In the genomic region with DNA sequence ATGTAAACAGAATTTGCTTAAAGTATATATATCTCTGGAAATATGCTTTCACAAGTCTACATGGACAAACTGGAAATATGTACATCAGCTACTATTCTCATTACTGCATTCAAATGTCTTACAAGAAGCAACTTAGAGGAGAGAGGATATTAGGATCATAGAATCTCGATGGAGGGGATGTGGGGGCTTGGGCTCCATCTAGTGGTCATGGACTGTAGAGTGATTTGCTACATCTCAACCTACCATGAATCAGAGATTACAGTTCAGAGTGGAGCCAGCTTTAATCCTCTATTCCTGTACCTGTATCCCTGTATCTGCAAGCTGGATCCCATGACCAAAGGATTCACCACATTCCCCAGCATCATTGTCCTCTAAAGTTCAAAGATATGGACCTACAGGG, we compare ENCODE assay signal across 8 mouse cellular contexts.
DNase-seq lines count a peak whose midpoint lies in the region; ATAC-seq lines count a peak whose summit lies in the region.

No protein-coding gene starts in this region.

- H3K4me2 ChIP-seq in forebrain, embryonic 16.5 days (ENCODE audit: low read length), result no peak overlapping the region
- H3K4me2 ChIP-seq in neural tube, embryonic 11.5 days (ENCODE audit: low read depth), result no peak overlapping the region

- WGBS in forebrain, embryonic 16.5 days, result 5% methylated on average over 1 of the region's 1 CpGs
- WGBS in neural tube, embryonic 11.5 days, result 7% methylated on average over 1 of the region's 1 CpGs

- no peaks in the 10 kb centered on the region for H3K27me3 ChIP-seq in forebrain, embryonic 16.5 days (replicated peaks; ENCODE audit: control insufficient read depth, insufficient read depth, low read length)
- no peaks in the 10 kb centered on the region for H3K27me3 ChIP-seq in neural tube, embryonic 11.5 days (ENCODE audit: control insufficient read depth, insufficient read depth, low read length)

- peak; percentile 76 for ATAC-seq in frontal cortex, adult (ENCODE audit: low TSS enrichment)
- peak; percentile 77 for ATAC-seq in forebrain, embryonic 16.5 days
- ATAC-seq in neural tube, embryonic 11.5 days (ENCODE audit: insufficient read depth, low FRiP score, low TSS enrichment), result no peak

- no peak overlapping the region for H3K27ac ChIP-seq in forebrain, embryonic 16.5 days (ENCODE audit: low read length)
- H3K27ac ChIP-seq in neural tube, embryonic 11.5 days (ENCODE audit: low read depth, low read length), result no peak overlapping the region

- DNase-seq in frontal cortex, postnatal 25 days (ENCODE audit: low spot score in 2 of 2), result no peak
- peak; percentile 7 for DNase-seq in right cerebral cortex, postnatal 4 days
- no peak for DNase-seq in right cerebral cortex, postnatal 36 days (ENCODE audit: low spot score in 2 of 2)
- DNase-seq in c-Kit-positive CD71-positive TER-119-positive erythroid progenitor cells, embryonic 14.5 days (ENCODE audit: low spot score), result peak; percentile 29
- peak; percentile 5 to 16 for DNase-seq in layer of hippocampus, postnatal 14 days (ENCODE audit: low spot score in 2 of 2)
- DNase-seq in neural tube, embryonic 11.5 days (ENCODE audit: low spot score), result peak; percentile 26

- no peaks in the 10 kb centered on the region for H3K36me3 ChIP-seq in forebrain, embryonic 16.5 days (ENCODE audit: control insufficient read depth, insufficient read depth)
- no peaks in the 10 kb centered on the region for H3K36me3 ChIP-seq in neural tube, embryonic 11.5 days (ENCODE audit: control insufficient read depth, insufficient read depth, low read length)

- H3K9me3 ChIP-seq in forebrain, embryonic 16.5 days (ENCODE audit: control insufficient read depth, low read length), result no peaks in the 10 kb centered on the region
- no peaks in the 10 kb centered on the region for H3K9me3 ChIP-seq in neural tube, embryonic 11.5 days (ENCODE audit: control insufficient read depth, low read length)

- H3K4me1 ChIP-seq in forebrain, embryonic 16.5 days (replicated peaks; ENCODE audit: control insufficient read depth, insufficient read depth, low read length), result no peaks in the 10 kb centered on the region
- no peaks in the 10 kb centered on the region for H3K4me1 ChIP-seq in neural tube, embryonic 11.5 days (ENCODE audit: control insufficient read depth, insufficient read depth, low read length)

- no peak overlapping the region for H3K9ac ChIP-seq in forebrain, embryonic 16.5 days (replicated peaks; ENCODE audit: low read depth, low read length)
- H3K9ac ChIP-seq in neural tube, embryonic 11.5 days (ENCODE audit: low read length), result no peak overlapping the region

- H3K4me3 ChIP-seq in forebrain, embryonic 16.5 days (replicated peaks; ENCODE audit: low read length), result no peak overlapping the region
- H3K4me3 ChIP-seq in neural tube, embryonic 11.5 days (ENCODE audit: low read depth, low read length), result no peak overlapping the region

Comparison
In these comparisons a context has a peak if more than half of its experiments do, and no peak if none do; other contexts are left out.
1. DNase-seq: peak in right cerebral cortex, postnatal 4 days (single experiment), c-Kit-positive CD71-positive TER-119-positive erythroid progenitor cells, embryonic 14.5 days (single experiment), layer of hippocampus, postnatal 14 days (2 of 2) and neural tube, embryonic 11.5 days (single experiment); none in frontal cortex, postnatal 25 days (0 of 2) and right cerebral cortex, postnatal 36 days (0 of 2).